Comparison of ENCODE assay signal across 9 mouse cellular contexts in genomic region chr12:112592985-112593734, GRCm38 (mm10). TPM values are rescaled to one million over a fixed set of nuclear protein-coding genes. Genes with fewer than 3 reads are reported as not detected.
DNase-seq lines count a peak whose midpoint lies in the region; ATAC-seq and TF ChIP-seq lines count a peak whose summit lies in the region.
"Had no signal": no experiment of that assay in that cellular context is flagged by ENCODE, and none has a peak within 500 bp of the region (broad histone marks: within the 10 kb centered on the region; RNA-seq: fewer than 3 reads in every experiment).

No protein-coding gene starts in this region.

- dilution Hi-C loops in CH12.LX (cut with MboI; ENCODE audit: extremely low pct_ligation_motif_present, extremely low pct_unique_long_range_greater_than_20kb, low sequenced_read_pairs) = no loop called here

- in situ Hi-C loops in CH12.LX (cut with MboI; ENCODE audit: low pct_ligation_motif_present, low pct_unique_long_range_greater_than_20kb, low sequenced_read_pairs) = no loop called here

- no peak overlapping the region for H3K4me2 ChIP-seq in forebrain, embryonic 14.5 days (ENCODE audit: low read length)
- no peak overlapping the region for H3K4me2 ChIP-seq in forebrain, postnatal 0 days (ENCODE audit: low read depth)
- H3K4me2 ChIP-seq in CH12.LX (ENCODE audit: insufficient read depth, low read depth, poor library complexity, severe bottlenecking) = peak overlapping the region; percentile 84; the same call in 1 of the 2 replicates
- H3K4me2 ChIP-seq: neural tube, embryonic 13.5 days had no signal

- H3K4me1 ChIP-seq in forebrain, embryonic 14.5 days (ENCODE audit: control insufficient read depth, insufficient read depth, low read length) = peaks cover 26% of the 10 kb centered on the region
- peaks cover 12% of the 10 kb centered on the region; the same call in 1 of the 2 replicates for H3K4me1 ChIP-seq in forebrain, postnatal 0 days (ENCODE audit: insufficient read depth)
- peaks cover 62 to 68% of the 10 kb centered on the region in 2 experiments for H3K4me1 ChIP-seq in CH12.LX (ENCODE audit: control insufficient read depth in 1 of 2, insufficient read depth in 2 of 2)

- no peak for ATAC-seq in forebrain, embryonic 14.5 days
- ATAC-seq in forebrain, postnatal 0 days = no peak
- ATAC-seq in CD4-positive, CD25-positive, alpha-beta regulatory T cell, adult 4 months = no peak

- TF ChIP-seq POLR2A in CH12.LX (IDR thresholded peaks at IDR 0.05; ENCODE audit: low read depth, low read length) = no peak

- no peak for TF ChIP-seq CTCF in forebrain, postnatal 0 days (IDR thresholded peaks at IDR 0.05; ENCODE audit: low read depth)
- TF ChIP-seq CTCF in CH12.LX (conservative IDR thresholded peaks at IDR 0.05 in 1 of 2, IDR thresholded peaks at IDR 0.05 in 1 of 2; ENCODE audit: low read depth in 2 of 2, low read length in 2 of 2) = no peak

- H3K36me3 ChIP-seq in forebrain, embryonic 14.5 days (ENCODE audit: control insufficient read depth, insufficient read depth, low read length) = no peaks in the 10 kb centered on the region
- no peaks in the 10 kb centered on the region for H3K36me3 ChIP-seq in forebrain, postnatal 0 days (ENCODE audit: insufficient read depth)
- peaks cover 0 to 79% of the 10 kb centered on the region in 2 experiments for H3K36me3 ChIP-seq in CH12.LX (replicated peaks in 1 of 2; ENCODE audit: control insufficient read depth in 1 of 2, insufficient read depth in 1 of 2, low read length in 1 of 2)
- H3K36me3 ChIP-seq: neural tube, embryonic 13.5 days had no signal

- no peak for TF ChIP-seq EP300 in CH12.LX (IDR thresholded peaks at IDR 0.05; ENCODE audit: low read length)

- 0 out of 2 replicates have a peak overlapping the region, but pooled peaks have one; percentile 13 for H3K9ac ChIP-seq in forebrain, embryonic 14.5 days (ENCODE audit: low read length)
- H3K9ac ChIP-seq in forebrain, postnatal 0 days = no peak overlapping the region
- peak overlapping the region; percentile 17; the same call in 1 of the 2 replicates for H3K9ac ChIP-seq in CH12.LX (ENCODE audit: insufficient read depth, low read depth)

- 75% methylated on average over 21 of the region's 21 CpGs for WGBS in forebrain, embryonic 14.5 days
- WGBS in forebrain, postnatal 0 days = 67% methylated on average over 21 of the region's 21 CpGs

- no peak overlapping the region for H3K27ac ChIP-seq in forebrain, embryonic 14.5 days (ENCODE audit: low read depth, low read length)
- no peak overlapping the region for H3K27ac ChIP-seq in forebrain, postnatal 0 days (ENCODE audit: low read depth, low read length)
- peak overlapping the region; percentile 80 for H3K27ac ChIP-seq in CH12.LX (ENCODE audit: insufficient read depth, low read depth)
- H3K27ac ChIP-seq: neural tube, embryonic 13.5 days had no signal

- no peaks in the 10 kb centered on the region for H3K9me3 ChIP-seq in forebrain, embryonic 14.5 days (replicated peaks; ENCODE audit: control insufficient read depth, low read length)
- no peaks in the 10 kb centered on the region for H3K9me3 ChIP-seq in forebrain, postnatal 0 days (ENCODE audit: low read length)
- H3K9me3 ChIP-seq in CH12.LX (replicated peaks; ENCODE audit: low read length) = no peaks in the 10 kb centered on the region
- H3K9me3 ChIP-seq: neural tube, embryonic 13.5 days had no signal

- no peak overlapping the region for H3K4me3 ChIP-seq in forebrain, embryonic 14.5 days (ENCODE audit: low read depth, low read length)
- H3K4me3 ChIP-seq in forebrain, postnatal 0 days (ENCODE audit: low read depth, low read length) = no peak overlapping the region
- H3K4me3 ChIP-seq in CH12.LX (replicated peaks in 1 of 3; ENCODE audit: low read depth in 2 of 3, low read length in 2 of 3, poor library complexity in 1 of 3) = peak overlapping the region; percentile 1 to 82 (median 11)
- H3K4me3 ChIP-seq: neural tube, embryonic 13.5 days had no signal

- no peak for DNase-seq in forebrain, embryonic 14.5 days (ENCODE audit: low spot score)
- no peak for DNase-seq in forebrain, postnatal 0 days
- peak; percentile 82 for DNase-seq in layer of hippocampus, adult 9-11 months
- no peak for DNase-seq in layer of hippocampus, postnatal 25 days (ENCODE audit: extremely low spot score in 1 of 2, low spot score in 1 of 2)
- DNase-seq in CH12.LX (ENCODE audit: extremely low read depth) = no peak
- peak; percentile 42 to 43 for DNase-seq in kidney, postnatal 36 days
- DNase-seq in ovary, postnatal 10 days (ENCODE audit: low spot score) = no peak

- H3K27me3 ChIP-seq in forebrain, embryonic 14.5 days (replicated peaks; ENCODE audit: control insufficient read depth, insufficient read depth, low read length) = peaks cover 11% of the 10 kb centered on the region
- H3K27me3 ChIP-seq in forebrain, postnatal 0 days (ENCODE audit: insufficient read depth, low read length) = no peaks in the 10 kb centered on the region
- H3K27me3 ChIP-seq in CH12.LX (replicated peaks) = no peaks in the 10 kb centered on the region

- H3K79me2 ChIP-seq in CH12.LX (replicated peaks; ENCODE audit: control insufficient read depth, extremely low read depth, insufficient read depth, poor library complexity, severe bottlenecking) = peaks cover 82% of the 10 kb centered on the region

- no peak for TF ChIP-seq RAD21 in CH12.LX (IDR thresholded peaks at IDR 0.05; ENCODE audit: low read depth, low read length)

TF ChIP-seq in CH12.LX, 34 proteins besides CTCF, POLR2A, EP300 and RAD21:
- TF ChIP-seq MAX (IDR thresholded peaks at IDR 0.05; ENCODE audit: low read length) (peak; percentile 15; the same call in 1 of the 2 replicates), RCOR1 (conservative IDR thresholded peaks at IDR 0.05; ENCODE audit: low read depth, low read length) (peak; percentile 31; the same call in 1 of the 2 replicates), E2F4 (IDR thresholded peaks at IDR 0.05; ENCODE audit: insufficient replicate concordance, low read depth, low read length) (no peak), CHD2 (IDR thresholded peaks at IDR 0.05; ENCODE audit: low read length) (0 out of 2 replicates have a peak, but pooled peaks have one; percentile 49), MXI1 (IDR thresholded peaks at IDR 0.05; ENCODE audit: low read depth, low read length) (peak; percentile 39), UBTF (IDR thresholded peaks at IDR 0.05; ENCODE audit: low read depth, low read length) (no peak)

RNA-seq across cellular contexts. Expression of gene Inf2, which starts 4.6 kb away (rescaled TPM):
- polyA plus RNA-seq in forebrain, embryonic 14.5 days (2014; fragmentation: Nextera tagmentation; extraction: Ambion mirVana) = 2.6 and 2.9 TPM in 2 replicates
- 9.8 and 10.8 TPM in 2 replicates for total RNA-seq in forebrain, postnatal 0 days (2014; rRNA removed)
- polyA plus RNA-seq in forebrain, postnatal 0 days (2015; fragmentation: Nextera tagmentation; extraction: Ambion mirVana) = 1.1 and 1.2 TPM in 2 replicates
- 100 to 1,000 TPM; 116 to 146 TPM for total RNA-seq in layer of hippocampus, postnatal 25 days (2021)
- total RNA-seq in CH12.LX (2012; rRNA removed) (29.7 and 36.6 TPM in 2 replicates), CH12.LX (2014; rRNA removed) (13.5 and 13.9 TPM in 2 replicates)
- polyA plus RNA-seq in CH12.LX (2012; ENCODE audit: insufficient read length, low read depth) = 129 and 131 TPM in 2 replicates
- 10 to 100 TPM in 1 of 2 experiments, 1 to 10 TPM in 1; 9.1 to 12.2 TPM for polyA plus RNA-seq in CD4-positive, CD25-positive, alpha-beta regulatory T cell, adult 4 months (2017; shearing (Covaris generic))

RNA-seq across cellular contexts. Expression of gene Adssl1, which starts 26.7 kb away (rescaled TPM):
- 2.0 and 2.1 TPM in 2 replicates for polyA plus RNA-seq in forebrain, embryonic 14.5 days (2014; fragmentation: Nextera tagmentation; extraction: Ambion mirVana)
- total RNA-seq in forebrain, postnatal 0 days (2014; rRNA removed) = 1.8 and 2.2 TPM in 2 replicates
- 3.4 and 4.7 TPM in 2 replicates for polyA plus RNA-seq in forebrain, postnatal 0 days (2015; fragmentation: Nextera tagmentation; extraction: Ambion mirVana)
- 10 to 100 TPM; 11.4 to 12.9 TPM for total RNA-seq in layer of hippocampus, postnatal 25 days (2021)
- total RNA-seq in CH12.LX (2012; rRNA removed) (9.4 and 10.7 TPM in 2 replicates), CH12.LX (2014; rRNA removed) (10.2 and 11.8 TPM in 2 replicates)
- polyA plus RNA-seq in CH12.LX (2012; ENCODE audit: insufficient read length, low read depth) = 29.4 and 37.1 TPM in 2 replicates
- 1 to 10 TPM; 2.0 to 2.3 TPM for polyA plus RNA-seq in CD4-positive, CD25-positive, alpha-beta regulatory T cell, adult 4 months (2017; shearing (Covaris generic))

RNA-seq across cellular contexts. Expression of gene Siva1, which starts 51.3 kb away (rescaled TPM):
- 94.1 and 155 TPM in 2 replicates for polyA plus RNA-seq in forebrain, embryonic 14.5 days (2014; fragmentation: Nextera tagmentation; extraction: Ambion mirVana)
- total RNA-seq in forebrain, postnatal 0 days (2014; rRNA removed) = 28.0 and 31.4 TPM in 2 replicates
- polyA plus RNA-seq in forebrain, postnatal 0 days (2015; fragmentation: Nextera tagmentation; extraction: Ambion mirVana) = 50.5 and 61.5 TPM in 2 replicates
- 10 to 100 TPM; 20.0 to 21.9 TPM for total RNA-seq in layer of hippocampus, postnatal 25 days (2021)
- total RNA-seq in CH12.LX (2012; rRNA removed) (137 and 149 TPM in 2 replicates), CH12.LX (2014; rRNA removed) (78.1 and 81.9 TPM in 2 replicates)
- 135 and 158 TPM in 2 replicates for polyA plus RNA-seq in CH12.LX (2012; ENCODE audit: insufficient read length, low read depth)
- polyA plus RNA-seq in CD4-positive, CD25-positive, alpha-beta regulatory T cell, adult 4 months (2017; shearing (Covaris generic)) = 10 to 100 TPM; 30.9 to 37.1 TPM

Comparison
In these comparisons a context has a peak if more than half of its experiments do, and no peak if none do; other contexts are left out.
1. DNase-seq: peak in layer of hippocampus, adult 9-11 months (single experiment) and kidney, postnatal 36 days (2 of 2); none in forebrain, embryonic 14.5 days (single experiment), forebrain, postnatal 0 days (single experiment), layer of hippocampus, postnatal 25 days (0 of 2), CH12.LX (single experiment) and ovary, postnatal 10 days (single experiment).
2. H3K4me3 ChIP-seq: peak in CH12.LX (3 of 3); none in forebrain, embryonic 14.5 days (single experiment) and forebrain, postnatal 0 days (single experiment).